Mouse (Mus musculus) monocyte, adult 2 months (primary cell): ENCODE measurements around the gene Dis3l.

ENCODE experiments used
- DNase-seq, 2 experiments: peaks; one replicate each; pipeline ENCODE4 v3.0.0; 2022; ENCODE audit warnings: low spot score in 2 of 2, low read depth in 1 of 2

The Dis3l gene

DNA sequence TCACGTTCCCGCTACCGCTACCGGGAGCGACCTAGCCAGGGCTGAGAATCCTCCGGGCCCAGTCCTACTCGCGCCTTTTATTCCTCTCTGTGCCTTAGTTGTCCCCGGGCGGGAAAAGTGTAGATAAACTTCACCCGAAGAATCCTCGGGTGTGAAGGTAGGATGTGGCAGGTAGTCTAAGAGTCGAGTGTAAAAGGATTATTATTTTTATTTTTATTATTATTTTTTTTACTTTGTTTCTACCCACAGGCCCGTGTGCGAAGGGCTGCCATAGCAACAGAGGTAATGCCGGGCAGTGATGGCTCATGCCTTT lies at the start of gene Dis3l:
Gene Dis3l, minus strand, starts transcription at position 35 of the 313 bp plus-strand sequence.
- DNase-seq: no peak

GRCm38 (mm10) chr9:64389576-64390292 lies 48.6 kb upstream of the Dis3l start:
- DNase-seq: no peak

DNA sequence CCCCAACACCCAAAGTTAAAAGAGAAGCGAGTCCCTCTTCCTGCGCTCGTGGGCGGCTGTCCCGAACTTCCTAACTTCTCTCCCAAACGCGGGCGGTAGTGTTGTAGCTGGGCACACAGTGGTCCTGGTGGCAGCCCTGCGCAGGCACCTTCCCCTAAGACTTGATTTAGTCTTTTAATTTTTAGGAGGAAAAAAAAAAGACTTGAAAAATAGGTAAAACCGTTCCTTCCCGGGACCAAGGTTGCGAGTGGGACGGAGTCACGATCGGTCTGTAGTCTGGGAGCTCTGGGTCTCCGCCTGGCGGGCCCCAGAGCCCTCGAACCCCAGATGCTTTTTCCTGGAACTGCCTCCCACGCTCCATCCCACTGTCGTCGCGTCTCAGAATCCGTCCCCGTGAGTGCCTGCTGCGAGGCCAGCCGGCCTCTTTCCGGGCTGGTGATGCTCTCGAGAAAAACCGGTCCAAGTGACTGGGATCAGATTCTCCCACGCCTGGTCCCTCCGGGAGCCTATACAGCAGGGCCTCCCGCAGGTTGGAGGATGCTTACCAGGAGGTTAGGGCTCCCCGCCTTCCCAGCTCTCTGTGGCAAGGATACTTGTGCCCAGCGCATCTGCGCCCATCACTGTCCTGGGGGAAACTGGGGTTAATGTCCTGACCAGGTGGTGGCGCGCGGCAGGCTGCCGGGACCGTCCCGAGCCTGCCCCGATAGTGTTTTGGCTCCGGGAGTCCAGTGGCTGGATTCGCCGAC lies 45.6 kb upstream of the Dis3l start:
- DNase-seq: no peak

DNA sequence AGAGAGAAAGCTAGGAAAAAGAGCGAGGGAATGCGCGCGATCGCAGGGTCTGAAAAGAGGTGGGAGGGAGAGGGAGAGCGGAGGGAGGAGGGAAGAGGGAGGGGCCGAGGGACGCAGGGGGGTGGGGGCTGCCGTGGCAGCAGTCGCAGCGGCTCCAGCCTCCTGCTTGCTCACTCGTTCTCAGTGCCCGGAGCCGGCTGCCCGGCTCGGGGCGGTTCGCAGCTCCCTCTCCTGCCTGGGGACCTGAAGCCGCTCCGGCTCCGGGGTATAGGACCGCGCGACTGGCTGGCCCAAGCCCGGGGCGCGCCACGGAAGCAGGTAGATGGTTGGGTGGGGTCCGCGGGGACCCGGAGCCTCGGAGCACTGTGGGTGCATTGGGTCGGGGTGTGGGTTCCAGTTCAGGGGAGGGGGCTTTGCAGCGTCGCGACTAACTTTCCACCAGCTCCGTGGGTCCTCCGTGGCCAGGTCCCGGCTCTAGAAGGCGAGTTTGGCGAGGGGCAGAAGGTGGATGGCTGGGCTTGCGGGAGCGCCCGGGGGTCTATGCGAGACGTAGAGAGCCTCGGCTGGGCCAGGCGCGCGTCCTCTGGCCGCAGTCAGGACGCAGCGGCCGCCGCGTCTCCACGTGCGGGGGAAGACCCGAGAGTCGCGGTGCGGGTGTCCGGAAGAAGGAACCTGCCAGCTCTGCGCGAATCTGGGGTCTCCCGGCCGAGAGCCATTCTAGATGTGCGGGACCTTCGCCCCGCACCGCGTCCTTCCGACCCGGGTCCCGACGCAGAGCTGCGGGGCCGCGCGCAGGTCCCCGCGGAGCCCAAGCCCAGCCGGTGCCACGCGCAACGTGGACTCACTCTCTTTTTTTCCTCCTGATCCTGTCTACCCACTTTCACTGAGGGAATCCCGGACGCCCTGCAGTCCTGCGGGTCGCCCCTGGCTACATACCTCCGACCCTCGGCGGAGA lies 44.7 kb upstream of the Dis3l start, which contains the start of gene Megf11:
Gene Megf11, plus strand, starts transcription at position 116 of the 955 bp plus-strand sequence.
- DNase-seq: no peak

- DNase-seq: no peak
Observed at GRCm38 (mm10) chr9:64383021-64383788, 42.1 kb upstream of the Dis3l start.

GRCm38 (mm10) chr9:64376380-64376779 lies 35.3 kb upstream of the Dis3l start:
- DNase-seq: no peak

- no peak for DNase-seq
Observed at GRCm38 (mm10) chr9:64371305-64371819, 30.3 kb upstream of the Dis3l start.

- no peak for DNase-seq
Observed at GRCm38 (mm10) chr9:64369871-64370270, 28.8 kb upstream of the Dis3l start.

- no peak for DNase-seq
Observed at GRCm38 (mm10) chr9:64361231-64361950, 20.3 kb upstream of the Dis3l start.

- DNase-seq: no peak
Observed at GRCm38 (mm10) chr9:64355627-64356026, 14.5 kb upstream of the Dis3l start.

DNA sequence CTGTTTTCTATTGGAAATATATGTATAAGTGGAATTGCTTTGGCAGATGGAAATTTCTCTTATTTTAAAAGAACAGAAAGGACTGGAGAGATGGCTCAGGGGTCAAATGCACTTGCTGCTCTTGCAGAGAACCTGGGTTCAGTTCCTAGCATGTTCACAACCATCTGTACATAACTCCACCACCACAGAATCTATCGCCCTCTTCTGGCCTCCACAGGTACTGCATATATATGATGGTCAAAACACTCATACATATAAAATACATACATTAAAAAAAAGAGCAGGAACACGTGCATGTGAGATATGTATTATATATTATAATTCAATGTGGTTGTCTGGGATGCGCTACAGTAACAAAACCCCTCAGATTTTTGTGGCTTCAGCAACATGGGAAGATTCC lies 10.1 kb upstream of the Dis3l start:
- DNase-seq: no peak

- DNase-seq: no peak
Observed at GRCm38 (mm10) chr9:64349490-64349889, 8.4 kb upstream of the Dis3l start.

DNA sequence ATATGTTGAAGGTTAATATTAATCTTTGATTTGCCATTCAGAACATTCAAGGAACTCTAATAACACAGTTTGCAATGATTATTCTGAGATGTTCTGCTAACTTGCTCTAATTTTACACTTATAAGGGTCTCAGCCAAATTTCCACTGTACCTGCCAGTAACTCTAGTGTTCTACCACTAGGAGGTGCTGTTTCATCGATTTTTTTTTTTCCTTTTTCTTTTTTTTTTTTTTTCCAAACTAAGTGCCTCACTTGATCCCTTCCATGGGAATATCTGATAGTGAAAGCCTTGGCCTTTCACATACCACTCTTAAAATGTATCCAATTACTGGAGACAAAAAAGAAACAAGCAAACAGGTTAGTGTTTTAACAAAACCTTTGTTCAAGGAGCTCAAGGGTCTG lies 6.3 kb upstream of the Dis3l start:
- DNase-seq: no peak

DNA sequence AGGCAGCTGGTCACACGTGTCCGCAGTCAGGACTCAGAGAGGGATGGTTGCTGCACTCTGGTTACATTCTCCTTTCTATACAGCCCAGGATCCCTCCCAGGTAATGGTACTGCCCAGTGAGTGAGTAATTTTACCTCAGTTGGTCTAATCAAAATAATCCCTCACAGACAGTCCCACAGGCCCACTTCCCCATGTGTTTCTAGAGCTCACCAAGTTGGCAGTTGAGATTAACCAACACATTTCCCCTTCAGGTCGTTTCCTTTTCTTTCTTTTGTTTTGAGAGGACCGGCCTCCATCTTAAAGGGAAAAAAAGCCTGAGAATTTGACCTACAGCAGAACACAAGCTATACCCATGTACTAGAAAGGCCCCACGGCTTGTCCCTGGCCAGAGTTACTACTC lies 4.8 kb upstream of the Dis3l start:
- no peak for DNase-seq

GRCm38 (mm10) chr9:64343656-64344055 lies 2.6 kb upstream of the Dis3l start:
- DNase-seq: no peak

- no peak for DNase-seq
Observed at GRCm38 (mm10) chr9:64341671-64342070, 583 bp upstream of the Dis3l start.

- DNase-seq: peak; percentile 29 to 44
Observed at GRCm38 (mm10) chr9:64340351-64341253, 486 bp downstream of the Dis3l start.

DNA sequence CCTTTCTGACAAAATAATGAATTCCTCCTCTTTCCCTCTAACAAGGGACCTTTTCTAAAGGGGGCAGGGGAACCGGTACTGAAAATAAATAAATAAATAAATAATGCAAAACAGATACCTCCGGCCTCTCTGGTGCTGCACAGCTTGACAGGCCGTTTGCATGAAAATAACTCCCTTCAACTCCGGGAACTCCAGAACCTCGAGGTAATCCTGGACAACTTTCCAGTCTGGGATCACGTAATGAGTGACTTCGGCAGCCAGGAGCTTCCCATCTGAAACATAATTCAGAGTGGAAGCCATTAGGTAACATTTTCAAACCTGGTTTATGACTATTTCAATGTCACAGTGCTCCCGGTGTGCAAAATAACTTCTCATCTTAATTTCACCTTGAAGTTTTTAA lies 1.7 kb downstream of the Dis3l start:
- DNase-seq: no peak

DNA sequence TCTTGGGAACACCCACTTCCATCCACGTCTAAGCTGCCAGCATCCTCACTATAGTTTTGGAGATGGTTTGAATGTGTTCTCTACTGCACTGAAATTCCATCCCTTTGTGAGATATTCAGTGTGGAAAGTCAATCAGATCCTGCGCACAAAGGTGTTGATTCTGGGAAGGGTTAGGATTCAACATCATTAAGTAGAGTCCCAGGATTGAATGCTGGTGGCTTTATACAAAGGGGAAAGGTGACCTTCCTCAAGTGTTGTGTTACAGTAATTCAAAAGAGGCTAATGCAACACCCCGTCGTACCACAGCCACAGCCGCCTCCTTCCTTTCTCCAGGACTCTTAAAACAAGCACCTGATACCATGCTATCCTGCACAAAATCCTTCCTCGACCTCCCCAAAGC lies 5.3 kb downstream of the Dis3l start:
- no peak for DNase-seq
